Mouse (Mus musculus) retina, postnatal 7 days (tissue): ENCODE data around the gene Dynlrb2.

Source experiments
- DNase-seq: peaks from one replicate; pipeline ENCODE4 v3.0.0-alpha.2; 2012; ENCODE audit warnings: low read depth, low spot score

The Dynlrb2 gene

GRCm38 (mm10) chr8:116504477-116505120, at the start of gene Dynlrb2:
TSS of gene Dynlrb2 (plus strand) at chr8:116504974.
- DNase-seq, result peak; percentile 90

DNA sequence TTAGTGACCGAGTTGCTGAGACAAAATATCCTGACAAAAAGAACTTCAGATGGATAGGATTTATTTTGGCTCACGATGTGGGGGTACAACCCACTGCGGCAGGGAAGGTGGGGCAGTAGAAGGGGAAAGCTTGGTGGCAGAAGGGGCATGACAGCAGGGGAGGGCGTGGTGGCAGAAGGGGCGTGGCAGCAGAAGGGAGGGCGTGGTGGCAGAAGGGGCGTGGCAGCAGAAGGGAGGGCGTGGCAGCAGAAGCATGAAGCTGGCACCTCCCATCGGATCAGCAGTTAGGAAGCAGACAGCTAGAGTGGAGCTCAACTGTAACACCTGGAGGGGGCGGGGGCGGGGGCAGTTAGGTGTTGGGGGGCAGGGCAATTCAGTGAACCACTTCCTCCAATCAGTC, 46.2 kb upstream of the Dynlrb2 start:
- DNase-seq, result no peak

DNA sequence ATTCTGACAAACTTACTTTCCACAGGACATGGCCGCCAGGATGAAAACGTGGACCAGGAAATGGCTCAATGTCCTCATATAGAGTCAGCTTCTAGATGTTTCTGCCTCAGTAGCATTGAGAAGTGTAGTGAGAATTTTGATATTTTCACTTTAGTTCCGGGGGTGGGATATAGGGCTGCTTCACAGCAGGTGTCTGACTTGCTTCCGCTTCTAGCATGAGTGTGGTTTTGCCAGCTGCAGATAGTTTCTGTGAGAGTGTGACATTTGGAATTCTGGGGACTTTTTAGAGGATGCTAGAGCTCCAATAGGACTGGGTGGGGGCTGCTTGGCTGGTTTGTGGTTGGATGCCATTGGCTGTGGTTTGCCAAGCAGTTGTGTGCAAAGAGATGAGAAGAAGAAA, 43.3 kb upstream of the Dynlrb2 start:
- DNase-seq, result no peak

- no peak for DNase-seq
Measured at GRCm38 (mm10) chr8:116466586-116466985, 38.2 kb upstream of the Dynlrb2 start.

DNA sequence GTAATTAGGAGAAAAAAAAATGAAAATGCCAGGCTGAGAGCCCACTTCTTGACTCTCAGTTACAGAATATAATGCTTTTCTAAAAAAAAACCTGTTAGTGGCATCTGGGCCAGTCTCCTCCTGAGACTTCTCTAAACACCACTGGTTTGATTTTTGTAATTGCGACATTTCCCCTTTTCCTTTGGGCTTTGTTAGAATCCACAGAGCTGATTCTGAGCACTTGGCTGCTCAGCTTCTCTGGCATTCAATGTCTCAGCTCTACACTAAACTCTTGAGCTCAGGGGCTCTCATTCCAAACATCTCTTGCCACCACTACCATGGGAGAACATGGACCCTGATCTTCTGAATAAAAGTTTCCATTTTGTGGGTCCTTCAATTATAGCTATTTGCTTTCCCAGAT, 37.7 kb upstream of the Dynlrb2 start:
- DNase-seq, result no peak

GRCm38 (mm10) chr8:116477941-116478340, 26.8 kb upstream of the Dynlrb2 start:
- no peak for DNase-seq

DNA sequence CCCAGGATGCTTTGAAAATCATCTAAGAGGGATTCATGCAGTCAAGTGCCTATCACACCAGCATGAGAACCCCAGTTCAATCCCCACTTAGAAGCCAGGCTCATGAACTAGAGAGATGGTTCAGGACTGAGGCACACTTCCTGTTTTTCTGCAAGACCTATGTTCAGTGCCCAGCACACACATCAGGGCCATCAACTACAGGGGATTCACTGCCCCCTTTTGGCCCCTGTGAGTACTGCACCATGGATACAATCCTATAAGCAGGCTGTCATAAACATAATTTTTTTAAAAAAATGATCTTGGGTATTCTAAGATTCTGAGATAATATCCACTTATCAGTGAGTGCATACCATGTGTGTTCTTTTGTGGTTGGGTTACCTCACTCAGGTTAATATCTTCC, 26.1 kb upstream of the Dynlrb2 start:
- no peak for DNase-seq

- peak; percentile 65 for DNase-seq
Measured at GRCm38 (mm10) chr8:116480894-116481293, 23.9 kb upstream of the Dynlrb2 start.

DNA sequence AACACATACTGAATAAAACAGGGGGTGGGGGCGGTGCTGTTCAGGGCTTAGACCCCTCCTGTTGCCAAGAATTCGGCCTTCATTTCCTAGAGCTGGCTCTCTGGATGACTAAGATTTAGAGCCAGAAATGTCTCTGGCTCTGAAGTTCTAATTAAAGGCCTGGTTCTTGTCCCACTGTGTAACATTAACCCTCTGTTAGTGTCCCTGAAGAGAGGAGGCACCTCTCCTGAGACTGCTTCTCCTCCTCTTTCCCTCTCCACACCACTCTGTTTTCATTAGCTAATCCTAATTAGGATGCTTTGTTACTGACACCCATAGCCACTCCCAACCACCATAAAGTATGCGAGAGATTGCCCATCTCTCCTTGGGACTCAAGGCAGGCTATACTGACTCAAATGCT, 22.0 kb upstream of the Dynlrb2 start:
- no peak for DNase-seq

GRCm38 (mm10) chr8:116484087-116484486, 20.7 kb upstream of the Dynlrb2 start:
- peak; percentile 29 for DNase-seq

- no peak for DNase-seq
Measured at GRCm38 (mm10) chr8:116488546-116488945, 16.2 kb upstream of the Dynlrb2 start.

GRCm38 (mm10) chr8:116500057-116500809, 4.5 kb upstream of the Dynlrb2 start:
- DNase-seq, result no peak

- DNase-seq, result no peak
Measured at GRCm38 (mm10) chr8:116508721-116509120, 3.9 kb downstream of the Dynlrb2 start.

DNA sequence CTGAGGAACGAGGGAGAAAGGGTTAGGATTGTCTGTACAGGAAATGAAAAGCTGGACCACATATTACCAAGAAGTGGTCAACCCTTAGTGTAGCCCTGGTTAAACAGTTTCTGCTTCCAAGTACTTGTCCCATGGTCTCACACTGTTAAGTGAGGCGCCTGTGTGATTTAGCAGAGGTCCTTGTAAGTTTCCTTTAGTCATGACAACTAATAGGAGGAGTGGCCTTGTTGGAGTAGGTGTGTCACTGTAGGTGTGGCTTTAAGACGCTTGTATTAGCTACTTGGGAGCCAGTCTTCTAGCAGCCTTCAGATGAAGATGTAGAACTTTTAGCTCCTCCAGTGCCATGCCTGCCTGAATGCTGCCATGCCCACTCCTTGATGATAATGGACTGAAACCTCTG, 4.5 kb downstream of the Dynlrb2 start:
- no peak for DNase-seq

DNA sequence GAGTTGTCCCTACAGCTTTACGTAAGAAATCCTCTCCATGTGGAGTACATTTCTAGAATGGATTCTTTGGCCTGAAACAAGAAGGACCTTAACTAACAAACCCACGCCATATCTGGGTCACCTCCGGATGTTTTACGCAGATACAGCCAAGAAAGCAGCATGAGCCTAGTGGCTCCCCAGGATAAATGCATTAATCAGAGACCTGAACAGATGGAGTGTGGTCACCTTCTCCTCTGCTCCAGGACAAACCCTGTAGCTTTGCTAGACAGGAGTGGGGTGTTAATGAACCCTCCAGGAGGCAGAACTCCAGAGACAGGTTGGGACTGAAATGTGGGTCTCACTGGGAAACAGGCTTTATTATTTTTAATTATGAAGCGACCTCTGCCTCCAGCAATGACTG, 14.9 kb downstream of the Dynlrb2 start:
- no peak for DNase-seq

GRCm38 (mm10) chr8:116521208-116521607, 16.4 kb downstream of the Dynlrb2 start:
- DNase-seq, result no peak

DNA sequence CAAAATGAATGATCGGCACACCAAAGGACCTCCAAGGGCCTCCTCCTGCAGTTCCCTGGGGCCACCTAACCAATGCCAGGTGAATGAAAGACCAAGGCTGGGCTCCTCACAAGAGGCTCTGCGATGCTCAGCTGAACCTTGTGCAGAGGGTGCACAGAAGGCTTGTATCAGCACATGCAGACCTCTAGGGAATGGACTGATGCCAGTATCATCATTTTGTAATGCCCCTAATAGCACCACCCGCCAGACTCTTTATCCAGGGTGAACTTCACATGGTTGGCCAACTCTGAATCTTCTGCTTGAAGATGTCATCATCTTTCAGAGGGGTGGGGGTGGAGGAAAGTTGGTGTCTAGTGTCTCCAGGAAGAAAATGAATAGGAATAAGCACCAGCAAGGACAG, 16.9 kb downstream of the Dynlrb2 start:
- DNase-seq, result no peak

GRCm38 (mm10) chr8:116522104-116522767, 17.5 kb downstream of the Dynlrb2 start:
- DNase-seq, result no peak

GRCm38 (mm10) chr8:116524915-116525314, 20.1 kb downstream of the Dynlrb2 start:
- DNase-seq, result no peak

- no peak for DNase-seq
Measured at GRCm38 (mm10) chr8:116528736-116529135, 24.0 kb downstream of the Dynlrb2 start.

DNA sequence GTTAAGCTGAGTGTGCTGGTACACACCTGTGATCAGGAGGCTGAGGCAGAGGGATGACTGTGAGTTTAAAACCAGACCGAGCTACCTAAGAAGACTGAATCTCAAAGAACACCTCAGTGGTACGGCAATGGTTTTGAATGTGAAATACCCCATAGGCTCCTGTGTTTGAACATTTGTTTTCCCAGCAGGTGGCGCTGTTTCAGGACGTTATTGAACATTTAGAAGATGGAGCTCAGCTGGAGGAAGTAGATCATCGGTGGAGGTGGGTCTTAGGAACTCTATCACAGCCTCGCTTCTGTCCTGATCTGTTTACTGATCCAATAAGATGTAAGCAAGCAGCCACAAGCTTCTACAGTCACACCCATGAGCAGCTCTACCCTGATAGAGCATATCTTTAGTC, 28.3 kb downstream of the Dynlrb2 start:
- DNase-seq, result no peak

DNA sequence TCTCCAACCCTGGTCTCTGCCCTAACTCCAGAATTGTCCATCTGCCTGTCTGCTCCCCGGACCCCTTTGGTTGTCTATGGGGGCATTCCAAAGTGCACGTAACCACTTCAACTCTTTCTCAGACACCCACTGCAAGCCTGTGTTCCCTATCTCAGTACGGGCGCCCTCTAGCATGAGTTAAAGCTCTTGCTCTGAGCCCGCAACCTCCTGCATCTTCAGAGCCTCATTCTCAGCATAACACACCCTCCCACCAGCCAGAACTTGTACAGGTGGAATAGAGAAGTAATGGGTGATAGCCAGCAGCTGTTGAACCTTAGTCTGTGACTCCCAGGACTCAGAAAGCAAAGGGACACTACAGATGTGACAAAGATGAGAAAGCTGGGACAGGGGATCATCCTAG, 32.0 kb downstream of the Dynlrb2 start:
- DNase-seq, result no peak

GRCm38 (mm10) chr8:116538763-116539162, 34.0 kb downstream of the Dynlrb2 start:
- no peak for DNase-seq
